Mouse (Mus musculus): ENCODE measurements around the gene Rs1.
"Not testable (repeated sequence)": the region's sequence is repeated elsewhere in the genome, so short reads cannot be mapped to it uniquely, and the experiment has no call there.

DNA sequence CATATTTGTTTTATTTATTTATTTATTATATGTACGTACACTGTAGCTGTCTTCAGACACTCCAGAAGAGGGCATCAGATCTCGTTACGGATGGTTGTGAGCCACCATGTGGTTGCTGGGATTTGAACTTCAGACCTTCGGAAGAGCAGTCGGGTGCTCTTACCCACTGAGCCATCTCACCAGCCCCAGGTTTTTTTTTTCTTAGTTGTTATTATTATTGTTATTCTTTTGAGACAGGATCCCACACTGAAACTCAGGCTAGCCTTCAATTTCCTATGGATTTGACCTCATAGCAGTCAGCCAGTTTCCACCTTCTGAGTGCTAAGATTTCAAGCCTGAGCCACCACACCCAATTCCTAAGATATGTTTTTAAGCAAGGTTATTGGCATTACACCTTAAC, 1.8 kb downstream of the Rs1 start:
- not testable (repeated sequence) for TF ChIP-seq CTCF (IDR thresholded peaks at IDR 0.05; ENCODE audit: insufficient read depth, low read length); POLR2A (IDR thresholded peaks at IDR 0.05; ENCODE audit: borderline replicate concordance, extremely low read depth, low read depth, low read length)

Measured in lung, adult 2 months (tissue).